Mouse (Mus musculus) embryo, embryonic 9.5 days (tissue): ENCODE results near the gene Cemip2.
A peak's percentile ranks its signal among the peaks of the same experiment; 100 is the strongest.

ENCODE experiments used
- DNase-seq: peaks from one replicate; pipeline ENCODE4 v3.0.0-alpha.2; 2017; ENCODE audit errors: extremely low spot score

Cemip2 gene

DNA sequence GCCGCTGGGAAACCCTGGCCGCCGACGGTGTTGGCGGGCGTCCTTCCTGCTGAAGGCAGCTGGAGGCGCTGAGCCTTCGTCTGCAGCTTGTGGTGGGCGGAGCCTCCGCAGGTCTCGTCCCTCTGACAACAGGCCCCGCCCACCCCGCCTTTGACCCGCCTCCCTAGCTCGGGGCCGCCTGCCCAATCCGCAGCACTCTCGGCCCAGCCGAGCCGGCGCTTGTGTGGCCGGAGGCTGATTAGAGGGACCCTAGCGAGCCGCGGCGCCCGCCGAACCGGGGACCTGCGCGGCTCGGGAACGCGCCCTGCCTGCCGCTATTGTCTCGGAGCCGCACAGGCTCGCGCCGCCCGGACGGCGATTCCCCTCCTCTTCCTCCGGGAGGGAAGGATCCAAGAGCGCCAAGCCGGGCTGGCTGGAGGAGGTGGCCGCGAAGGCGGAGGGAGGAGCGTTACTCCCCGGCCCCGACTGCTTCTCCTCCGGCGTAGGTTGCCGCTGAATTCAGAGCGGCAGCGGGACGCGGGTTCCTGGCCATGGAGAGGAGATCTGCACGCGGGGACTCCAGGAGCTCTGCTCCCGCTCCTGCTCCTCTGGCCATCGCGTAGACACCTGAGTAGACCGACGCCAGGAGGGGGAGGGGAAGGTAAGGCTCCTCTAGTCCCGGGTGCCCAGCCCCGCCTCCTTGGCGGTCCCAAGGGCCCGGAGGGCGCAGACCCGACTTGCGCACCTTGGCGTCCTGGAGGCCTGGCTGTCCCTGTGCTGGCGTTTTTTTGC lies at the start of gene Cemip2:
TSS of gene Cemip2 (plus strand) at position 196 of the 771 bp plus-strand sequence.
- DNase-seq, result peak; percentile 98

- DNase-seq, result no peak
These were observed 49.8 kb upstream of the Cemip2 start for GRCm38 (mm10) chr19:21728342-21728741.

DNA sequence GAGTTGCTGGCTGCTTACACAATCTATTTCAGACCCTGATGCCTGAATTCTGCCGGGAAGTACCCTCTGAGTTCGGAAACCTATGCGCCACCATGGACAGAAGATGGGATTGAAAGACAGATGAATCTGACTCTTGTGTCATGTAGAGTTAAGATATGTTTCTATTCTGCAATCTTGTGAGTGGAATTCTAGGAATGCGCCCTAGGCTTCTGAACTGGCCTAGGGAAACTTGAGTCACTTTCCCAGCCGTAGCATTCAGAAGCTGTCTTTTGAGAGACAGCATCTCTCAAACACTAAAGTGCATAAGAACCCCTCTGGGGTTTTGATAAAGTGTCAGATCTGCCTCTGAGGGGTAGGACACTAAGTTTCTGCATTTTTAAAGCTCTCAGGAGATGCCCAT lies 46.3 kb upstream of the Cemip2 start:
- no peak for DNase-seq

DNA sequence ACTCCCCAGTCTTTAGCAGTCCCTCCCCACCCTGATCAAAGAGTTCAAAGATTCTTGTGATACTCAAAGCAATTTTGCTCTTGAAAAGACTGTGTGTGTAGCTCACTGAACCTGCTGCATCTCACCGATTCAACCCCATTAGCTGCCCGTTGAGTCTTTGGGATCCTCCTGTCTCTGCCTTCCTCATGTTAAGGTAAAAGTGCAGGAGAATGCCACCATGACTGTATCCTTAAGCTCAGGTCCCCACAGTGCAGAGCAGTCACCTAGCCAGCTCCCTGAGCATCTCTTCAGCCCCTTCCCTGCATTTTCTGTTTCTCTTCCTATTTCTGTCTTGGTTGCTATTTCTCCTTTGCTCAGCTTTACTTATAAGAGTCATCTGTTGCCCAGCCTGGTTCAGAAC lies 45.0 kb upstream of the Cemip2 start:
- no peak for DNase-seq

DNA sequence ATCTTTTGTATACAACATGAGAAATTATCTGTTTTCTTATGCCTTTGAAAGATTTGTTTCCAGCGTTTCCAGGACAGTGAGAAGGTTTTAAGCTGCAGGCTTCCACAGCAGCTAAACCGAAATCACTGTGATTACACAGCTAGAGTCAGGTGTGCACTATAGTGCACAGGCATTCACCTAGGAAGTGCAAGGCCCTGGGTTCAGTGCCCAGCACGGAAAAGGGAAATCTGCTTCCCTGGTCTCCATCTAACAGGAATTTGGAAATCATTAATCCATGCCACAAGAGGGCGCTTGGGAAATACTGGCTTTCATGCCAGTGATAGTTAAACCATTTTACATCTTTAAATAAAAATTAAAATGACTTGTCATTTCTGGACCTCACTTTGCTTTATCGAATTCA lies 44.0 kb upstream of the Cemip2 start:
- DNase-seq, result peak; percentile 22

DNA sequence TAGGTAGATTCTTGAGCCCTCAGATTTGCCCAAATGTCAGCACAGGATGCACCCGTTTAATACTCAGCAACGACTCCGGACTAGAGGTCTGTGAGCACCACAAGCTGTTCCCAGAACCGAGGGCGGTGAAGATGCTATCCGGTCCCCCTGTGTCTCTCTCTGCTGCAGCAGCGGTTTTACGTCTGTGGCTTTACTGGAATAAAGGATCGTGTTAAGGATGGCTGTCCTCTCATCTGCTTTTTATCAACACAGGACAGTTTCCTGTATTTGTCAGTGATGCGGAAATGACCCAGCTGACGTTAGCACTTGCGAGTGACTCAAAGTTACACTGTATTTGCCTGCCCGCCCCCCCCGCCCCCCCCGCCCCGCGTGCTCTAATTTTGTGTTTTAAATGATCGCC lies 40.7 kb upstream of the Cemip2 start:
- no peak for DNase-seq

- no peak for DNase-seq
These were observed 40.1 kb upstream of the Cemip2 start for GRCm38 (mm10) chr19:21737881-21738590.

DNA sequence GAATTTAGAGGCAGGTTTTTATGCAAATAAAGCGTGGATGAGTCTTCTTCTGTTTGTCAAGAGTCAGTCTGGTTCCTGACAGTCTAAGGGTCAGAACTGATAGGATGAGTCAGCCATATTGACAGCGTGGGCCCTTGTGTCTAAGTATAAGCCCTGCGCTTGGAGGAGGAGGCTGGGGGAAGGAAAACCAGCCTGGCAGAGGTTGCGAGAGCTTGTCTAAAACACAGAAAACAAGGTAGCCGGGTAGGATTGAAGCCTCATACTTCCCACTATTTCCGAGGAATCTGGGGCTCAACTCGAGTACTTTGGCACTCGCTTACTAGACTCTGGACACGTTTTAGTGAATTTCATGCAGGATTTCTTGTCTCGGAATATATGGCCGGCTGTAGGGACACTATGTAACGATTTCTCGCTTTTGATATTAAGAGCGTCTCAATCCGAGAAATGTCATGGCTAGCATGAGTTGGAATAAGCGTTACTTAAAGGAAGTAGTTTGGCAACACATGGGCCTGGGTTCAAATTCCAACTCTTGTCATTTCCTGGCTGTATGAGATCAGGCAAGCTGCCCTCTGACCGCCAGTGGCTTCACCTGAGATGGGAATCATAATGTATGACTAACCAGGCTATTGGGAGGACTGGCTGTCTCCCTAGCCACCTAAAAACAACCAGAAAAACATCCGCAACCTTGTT lies 39.4 kb upstream of the Cemip2 start:
- no peak for DNase-seq

DNA sequence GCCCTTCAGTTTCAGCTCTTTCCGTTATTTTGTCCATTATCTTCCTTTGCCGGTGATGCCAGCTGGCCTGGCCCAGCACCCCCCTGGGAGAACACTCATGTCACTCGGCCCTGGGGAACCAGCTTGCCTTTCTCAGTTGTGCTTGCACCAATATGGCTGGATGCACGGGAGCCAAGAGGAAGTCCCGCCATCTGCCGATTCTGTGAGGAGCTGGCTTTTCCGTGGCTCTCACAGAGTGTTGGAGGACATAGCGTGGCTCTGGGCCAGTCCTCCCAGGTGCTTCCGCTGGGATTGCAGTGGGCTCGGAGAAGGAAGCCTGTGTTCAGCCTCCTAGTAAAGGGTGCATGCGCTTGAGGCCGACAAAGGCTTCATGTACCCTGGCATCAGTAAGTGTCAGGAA lies 36.0 kb upstream of the Cemip2 start:
- no peak for DNase-seq

DNA sequence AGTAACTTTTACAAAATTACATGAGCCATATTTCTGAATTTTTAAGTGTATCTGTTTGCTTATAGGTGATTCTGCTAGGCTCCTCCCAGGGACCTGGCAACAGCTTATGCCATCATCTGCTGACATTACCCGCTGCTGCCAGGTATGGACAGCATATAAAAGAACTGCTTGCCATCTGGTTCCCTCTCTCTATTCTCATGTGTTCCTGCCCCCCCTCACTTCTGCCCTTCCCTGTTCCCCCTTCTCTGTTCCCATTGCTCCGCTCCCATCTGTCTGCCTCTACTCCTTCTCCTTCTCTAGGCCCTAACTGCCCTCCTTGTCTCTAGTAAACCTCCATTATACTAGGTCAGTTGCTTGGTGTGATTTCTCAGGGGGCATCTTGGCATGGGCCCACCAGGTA lies 32.6 kb upstream of the Cemip2 start:
- DNase-seq, result no peak

GRCm38 (mm10) chr19:21747356-21747755 lies 30.8 kb upstream of the Cemip2 start:
- DNase-seq, result peak; percentile 48

DNA sequence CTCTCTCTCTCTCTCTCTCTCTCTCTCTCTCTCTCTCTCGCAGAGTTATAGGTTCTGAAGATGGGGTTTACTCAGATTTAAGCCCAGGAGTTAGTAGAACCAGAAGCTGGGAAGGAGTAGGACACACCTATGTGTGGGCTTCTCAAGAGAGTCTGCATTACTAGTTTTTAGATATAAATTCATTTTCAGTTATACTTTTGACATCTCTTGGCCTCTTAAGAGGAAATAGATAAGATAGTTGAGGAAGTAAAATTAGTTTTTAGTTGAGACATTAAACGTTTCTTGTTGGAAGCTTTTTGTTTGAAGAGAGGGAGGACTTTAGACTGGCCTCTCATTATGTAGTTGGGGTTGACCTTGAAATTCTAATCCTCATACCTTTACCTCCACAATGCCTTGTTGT lies 28.0 kb upstream of the Cemip2 start:
- DNase-seq, result no peak

- no peak for DNase-seq
These were observed 16.5 kb upstream of the Cemip2 start for GRCm38 (mm10) chr19:21761676-21762075.

GRCm38 (mm10) chr19:21764013-21764412 lies 14.1 kb upstream of the Cemip2 start:
- DNase-seq, result no peak

DNA sequence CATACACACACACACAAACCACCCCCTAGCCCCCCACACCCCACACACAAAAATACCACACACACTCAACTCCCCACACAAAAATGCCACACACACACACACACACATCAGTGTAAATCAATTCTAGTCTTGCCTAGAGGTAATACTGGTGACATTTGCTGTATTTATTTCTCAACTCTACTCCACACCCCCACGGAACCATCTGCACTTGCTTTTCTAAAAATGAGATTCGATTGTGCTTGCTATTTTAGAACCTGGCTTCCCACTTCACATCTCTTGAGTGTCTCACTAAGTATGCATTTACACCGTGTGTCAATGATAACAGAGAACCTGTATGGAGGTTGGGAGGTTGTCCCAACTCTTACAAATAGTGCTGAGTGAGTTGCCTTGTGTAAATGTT lies 13.4 kb upstream of the Cemip2 start:
- no peak for DNase-seq

GRCm38 (mm10) chr19:21767500-21768045 lies 10.6 kb upstream of the Cemip2 start:
- no peak for DNase-seq

GRCm38 (mm10) chr19:21769796-21770195 lies 8.3 kb upstream of the Cemip2 start:
- no peak for DNase-seq

DNA sequence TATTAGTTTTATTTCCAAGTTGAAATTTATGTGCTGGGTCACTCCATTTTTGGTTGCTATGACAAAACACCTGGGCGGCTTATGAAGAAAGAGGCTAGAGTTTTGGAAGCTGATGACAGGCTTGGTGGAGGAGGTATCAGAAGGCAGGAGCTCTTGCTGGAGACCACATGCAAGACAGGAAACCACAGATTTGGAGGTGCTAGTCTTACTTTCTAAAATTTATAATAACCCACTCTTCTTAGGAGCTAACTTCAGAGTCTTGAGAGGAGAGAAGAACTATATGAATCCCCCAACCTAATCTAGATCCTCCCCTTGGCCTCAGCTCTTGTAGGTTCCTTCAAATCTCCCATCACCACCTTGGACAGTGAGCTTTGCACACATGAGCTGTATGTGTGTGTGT lies 6.6 kb upstream of the Cemip2 start:
- DNase-seq, result no peak

DNA sequence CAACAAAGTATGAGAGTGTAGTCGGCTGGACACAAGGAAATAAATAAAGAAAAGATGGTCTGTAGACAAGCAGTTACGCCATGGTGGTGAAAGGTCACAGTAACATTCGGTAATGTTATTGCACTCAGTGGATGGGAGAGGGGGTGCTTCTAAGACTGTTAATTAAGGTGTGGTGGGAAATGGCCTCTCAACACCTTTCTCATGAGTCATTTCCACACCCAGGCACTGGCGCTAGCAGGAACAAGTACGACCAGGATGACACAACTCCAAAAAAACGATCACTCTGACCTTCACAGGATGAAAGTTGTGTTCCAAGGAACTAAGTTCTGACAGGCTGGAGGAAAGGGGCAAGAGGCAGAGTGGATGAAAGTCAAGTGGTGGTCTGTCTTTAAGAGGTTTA lies 4.5 kb upstream of the Cemip2 start:
- no peak for DNase-seq

DNA sequence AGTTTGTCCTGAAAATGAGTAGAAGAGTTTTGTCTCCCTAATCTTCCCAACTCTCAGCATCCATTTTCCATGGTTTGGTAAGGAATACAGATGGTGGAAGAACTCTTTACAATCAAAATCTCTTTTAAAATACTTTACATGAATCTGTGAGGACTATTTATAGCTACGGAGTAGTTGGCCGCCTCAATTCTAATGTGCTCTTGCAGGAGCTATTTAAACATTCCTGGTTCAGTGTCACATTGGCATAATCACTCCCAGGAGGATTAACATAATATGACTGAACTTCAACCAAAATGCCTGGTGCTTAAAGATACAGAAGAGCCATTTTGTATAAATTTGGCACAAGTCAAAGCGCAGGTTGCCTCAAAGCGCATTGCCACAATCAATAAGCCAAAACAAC lies 2.5 kb upstream of the Cemip2 start:
- DNase-seq, result no peak

DNA sequence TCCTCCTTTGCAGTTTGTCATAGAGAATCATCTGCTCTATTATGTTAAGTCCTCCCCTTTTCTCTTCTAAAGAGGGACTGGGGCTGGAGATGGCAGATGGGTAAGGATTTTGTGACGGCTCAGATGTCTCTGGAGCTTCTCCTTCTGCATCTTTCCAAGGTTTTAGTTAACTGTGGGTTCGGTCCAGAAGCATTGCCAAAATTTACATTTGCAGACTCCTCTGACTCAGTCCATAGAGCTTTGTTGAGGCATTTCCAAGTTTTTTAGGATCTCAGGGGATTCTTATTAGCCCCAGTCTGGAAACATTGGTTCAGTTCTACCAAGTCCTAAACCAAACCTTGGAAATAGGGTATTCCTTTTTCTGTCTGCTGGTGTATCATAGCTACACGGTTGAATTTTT lies 1.5 kb upstream of the Cemip2 start:
- DNase-seq, result no peak

DNA sequence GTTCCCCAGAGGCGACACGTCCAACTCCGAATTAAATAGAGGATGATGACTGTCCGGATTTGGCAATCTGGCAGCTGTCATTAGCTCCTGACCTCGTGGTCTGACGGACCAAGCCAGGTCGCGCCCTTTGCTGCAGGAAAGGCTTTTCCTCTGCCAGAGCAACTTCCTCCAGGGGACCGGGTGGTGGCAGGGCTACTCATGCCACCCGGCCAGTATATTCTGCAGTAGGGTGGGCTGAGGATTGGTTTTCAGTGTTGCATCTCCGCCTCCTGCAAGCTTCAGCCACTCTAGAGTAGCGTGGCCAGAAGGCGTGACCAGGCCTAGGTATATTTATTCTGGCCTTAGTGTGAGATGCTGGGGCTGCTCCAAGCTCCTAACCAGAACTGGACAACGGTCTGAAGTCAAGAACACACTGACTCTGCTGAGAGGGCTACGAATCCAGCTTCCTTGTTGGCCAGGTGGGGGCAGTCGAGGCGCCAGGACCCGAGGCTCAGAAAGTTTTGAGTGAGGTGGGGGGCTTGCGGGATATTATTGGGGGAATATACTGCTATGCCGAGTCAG lies 891 bp upstream of the Cemip2 start:
- DNase-seq, result peak; percentile 64
